Mouse (Mus musculus) forebrain, embryonic 14.5 days (tissue): Measurements from ENCODE around the gene Lama2. TPM values are rescaled to one million over a fixed set of nuclear protein-coding genes. Genes with fewer than 3 reads are reported as not detected.

Source experiments
- ATAC-seq: fragments of 200-750 bp; cut with Nextera tagmentation; 2 replicates; pipeline ENCODE4 v1.8.0; 2017; ENCODE audit warnings: mild to moderate bottlenecking, moderate library complexity
- DNase-seq: peaks from one replicate; pipeline ENCODE4 v3.0.0-alpha.2; 2015; ENCODE audit warnings: low spot score
- H3K27ac ChIP-seq: fragments of 300-500 bp; sonication (generic); 2 replicates; pipeline ENCODE4 v1.5.1; 2014; ENCODE audit warnings: low read depth, mild to moderate bottlenecking, control low read depth, low read length, moderate library complexity
- H3K27me3 ChIP-seq: fragments of 300-500 bp; sonication (generic); replicated peaks from 2 replicates; pipeline ENCODE4 v1.6.1; 2014; ENCODE audit warnings: low read length, control low read depth, mixed read lengths; ENCODE audit not compliant: control insufficient read depth, insufficient read depth
- H3K36me3 ChIP-seq: fragments of 300-500 bp; sonication (generic); 2 replicates; pipeline ENCODE4 v1.6.1; 2014; ENCODE audit warnings: low read length, control low read depth; ENCODE audit not compliant: control insufficient read depth, insufficient read depth
- H3K4me1 ChIP-seq: fragments of 300-500 bp; sonication (generic); 2 replicates; pipeline ENCODE4 v1.6.1; 2014; ENCODE audit warnings: antibody characterized with exemption, low read length, control low read depth; ENCODE audit not compliant: control insufficient read depth, insufficient read depth
- H3K4me2 ChIP-seq: fragments of 300-500 bp; sonication (generic); 2 replicates; pipeline ENCODE4 v1.6.1; 2014; ENCODE audit warnings: mild to moderate bottlenecking, control low read depth, low read length
- H3K4me3 ChIP-seq: fragments of 300-500 bp; sonication (generic); 2 replicates; pipeline ENCODE4 v1.5.1; 2014; ENCODE audit warnings: low read depth, low read length, control low read depth
- H3K9ac ChIP-seq: fragments of 300-500 bp; sonication (generic); 2 replicates; pipeline ENCODE4 v1.6.1; 2014; ENCODE audit warnings: mild to moderate bottlenecking, low read length, control low read depth, moderate library complexity
- H3K9me3 ChIP-seq: fragments of 300-500 bp; sonication (generic); replicated peaks from 2 replicates; pipeline ENCODE4 v1.6.1; 2016; ENCODE audit warnings: low read length, control low read depth, mixed read lengths; ENCODE audit not compliant: control insufficient read depth
- WGBS: fragments of 180-500 bp; shearing (Covaris S2); extraction: QIAGEN DNeasy Blood & Tissue Kit; methylation state at CpG from one replicate; pipeline ENCODE4 v1.1.7; 2014; 5-methylcytosine and 5-hydroxymethylcytosine counted together
- polyA plus RNA-seq: library from polyadenylated mRNA; unstranded; fragments of >200 nt; fragmentation: Nextera tagmentation; extraction: Ambion mirVana; gene quantifications from 2 replicates; pipeline ENCODE4 v1.2.1, GENCODE M21; 2014

Gene Lama2
- polyA plus RNA-seq, 1 experiment from 2014 or later = 4.1 TPM

DNA sequence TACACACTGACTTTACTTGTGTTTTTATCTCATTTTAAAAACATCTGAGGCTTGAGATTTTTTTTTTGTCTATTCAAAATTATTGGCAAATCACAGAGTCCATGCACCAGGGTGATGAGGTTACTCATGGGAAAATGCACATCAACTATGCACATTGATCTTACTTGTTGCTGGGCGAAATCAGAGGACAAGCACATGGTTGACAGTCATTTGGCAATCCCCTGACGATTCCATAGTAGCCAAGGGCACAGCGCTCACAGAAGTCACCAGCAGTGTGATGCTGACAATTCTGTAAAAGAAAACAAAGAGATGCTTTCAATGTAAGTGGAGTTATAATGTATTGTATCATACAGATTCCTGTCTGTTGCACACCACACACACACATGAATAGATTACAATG lies 454.8 kb downstream of the Lama2 start:
- no peak overlapping the region for H3K9ac ChIP-seq
- H3K27me3 ChIP-seq = no peaks in the 10 kb centered on the region
- ATAC-seq (no peak), DNase-seq (no peak)
- no peaks in the 10 kb centered on the region for H3K4me1 ChIP-seq
- no peak overlapping the region for H3K27ac ChIP-seq
- H3K9me3 ChIP-seq = no peaks in the 10 kb centered on the region
- no peak overlapping the region for H3K4me2 ChIP-seq
- WGBS = 82% methylated on average over 3 of the region's 3 CpGs
- H3K36me3 ChIP-seq = no peaks in the 10 kb centered on the region
- no peak overlapping the region for H3K4me3 ChIP-seq

DNA sequence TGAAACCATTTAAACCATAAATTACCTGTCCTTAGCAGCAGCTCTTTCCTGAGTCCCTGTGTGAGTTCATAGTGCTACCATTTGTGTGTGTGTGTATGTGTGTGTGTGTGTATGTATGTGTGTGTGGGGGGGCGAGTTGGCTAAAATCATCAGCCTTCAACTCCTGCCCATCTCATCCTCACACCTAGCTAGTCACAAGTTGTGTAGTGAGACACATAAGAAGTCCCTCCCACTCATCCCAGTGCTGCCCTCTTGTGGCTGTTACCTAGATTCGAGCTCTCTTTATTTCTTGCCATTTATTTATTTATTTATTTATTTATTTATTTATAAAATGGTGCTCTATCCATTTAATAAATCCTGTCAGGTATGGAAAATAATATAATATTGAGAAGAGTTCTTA lies 457.2 kb downstream of the Lama2 start:
- no peak overlapping the region for H3K27ac ChIP-seq
- WGBS = 77% methylated on average over 2 of the region's 2 CpGs
- H3K4me2 ChIP-seq = no peak overlapping the region
- ATAC-seq (no peak), DNase-seq (no peak)
- no peaks in the 10 kb centered on the region for H3K36me3 ChIP-seq
- no peak overlapping the region for H3K9ac ChIP-seq
- no peaks in the 10 kb centered on the region for H3K27me3 ChIP-seq
- no peaks in the 10 kb centered on the region for H3K9me3 ChIP-seq
- H3K4me3 ChIP-seq = no peak overlapping the region
- H3K4me1 ChIP-seq = no peaks in the 10 kb centered on the region

DNA sequence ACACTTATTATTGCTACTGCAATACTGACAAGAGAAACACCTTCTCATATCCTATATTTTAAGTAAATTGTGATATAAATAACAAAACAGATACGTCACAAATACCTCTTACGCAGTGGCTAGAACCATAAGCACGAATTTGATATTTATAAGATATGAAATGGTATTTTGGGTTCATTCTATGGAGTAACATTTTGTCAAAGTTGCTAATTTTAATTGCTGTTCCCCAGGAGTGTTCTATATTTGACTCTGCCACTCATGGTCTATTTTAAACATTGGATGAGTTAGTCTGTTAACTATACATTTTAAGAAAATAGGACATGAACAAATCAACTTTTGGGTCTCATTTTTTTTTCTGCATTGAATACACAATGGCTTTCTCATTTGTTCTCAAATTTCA lies 469.3 kb downstream of the Lama2 start:
- DNase-seq (no peak), ATAC-seq (no peak)
- no peak overlapping the region for H3K4me3 ChIP-seq
- H3K4me2 ChIP-seq = no peak overlapping the region
- H3K9ac ChIP-seq = no peak overlapping the region
- no peaks in the 10 kb centered on the region for H3K36me3 ChIP-seq
- no peak overlapping the region for H3K27ac ChIP-seq
- H3K27me3 ChIP-seq = no peaks in the 10 kb centered on the region
- WGBS = 89% methylated on average over 3 of the region's 3 CpGs
- no peaks in the 10 kb centered on the region for H3K4me1 ChIP-seq
- H3K9me3 ChIP-seq = no peaks in the 10 kb centered on the region

DNA sequence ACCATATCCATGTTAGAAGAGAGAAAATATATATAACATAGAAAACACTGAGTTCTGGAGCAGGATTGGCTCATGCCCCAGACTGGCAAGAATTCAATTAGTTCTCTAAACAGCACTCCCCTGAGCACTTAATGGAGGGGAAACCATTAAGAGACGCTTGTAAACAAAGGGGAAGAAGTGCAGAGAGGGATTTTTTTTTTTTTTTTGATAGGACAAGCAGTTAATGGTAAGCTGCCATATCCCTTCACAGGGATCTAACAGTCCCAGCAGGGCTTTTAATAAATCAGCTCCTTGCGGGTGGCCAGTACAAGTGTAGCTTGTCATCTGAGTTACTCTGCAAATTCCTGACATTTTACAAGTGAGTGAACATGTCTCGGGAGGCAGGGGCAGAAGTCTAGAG lies 479.1 kb downstream of the Lama2 start:
- no peaks in the 10 kb centered on the region for H3K9me3 ChIP-seq
- WGBS = 8% methylated on average over 3 of the region's 3 CpGs
- no peak overlapping the region for H3K4me2 ChIP-seq
- no peak overlapping the region for H3K4me3 ChIP-seq
- ATAC-seq (no peak), DNase-seq (peak; percentile 26)
- H3K4me1 ChIP-seq = no peaks in the 10 kb centered on the region
- H3K36me3 ChIP-seq = no peaks in the 10 kb centered on the region
- H3K27ac ChIP-seq = no peak overlapping the region
- no peaks in the 10 kb centered on the region for H3K27me3 ChIP-seq
- H3K9ac ChIP-seq = no peak overlapping the region

DNA sequence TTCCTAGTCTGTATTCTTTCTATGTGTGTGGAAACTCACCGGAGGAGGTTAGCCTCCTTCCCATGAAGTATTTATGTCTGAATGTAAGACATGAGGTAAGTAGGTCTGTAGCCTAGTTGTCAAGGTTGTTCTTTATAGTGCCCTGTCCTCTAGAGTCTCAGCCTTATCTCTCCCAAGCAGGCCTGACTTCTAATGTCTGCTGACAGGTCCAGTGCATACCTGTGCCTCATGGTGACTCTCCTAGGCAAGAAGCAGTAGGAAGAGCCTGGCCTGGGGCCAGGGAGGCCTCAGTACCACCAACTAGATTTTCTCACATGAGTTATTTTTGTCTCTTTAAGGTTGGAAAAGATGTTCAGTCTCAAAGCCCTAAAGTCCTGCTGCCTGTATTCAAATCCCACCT lies 483.8 kb downstream of the Lama2 start:
- Histone ChIP-seq H3K27me3 (no peaks in the 10 kb centered on the region), H3K4me2 (no peak overlapping the region), H3K9ac (no peak overlapping the region), H3K4me3 (no peak overlapping the region), H3K36me3 (no peaks in the 10 kb centered on the region), H3K27ac (no peak overlapping the region), H3K9me3 (no peaks in the 10 kb centered on the region), H3K4me1 (peaks cover 4% of the 10 kb centered on the region; the same call in 1 of the 2 replicates)
- 97% methylated on average over 1 of the region's 1 CpGs for WGBS
- DNase-seq (no peak), ATAC-seq (no peak)

DNA sequence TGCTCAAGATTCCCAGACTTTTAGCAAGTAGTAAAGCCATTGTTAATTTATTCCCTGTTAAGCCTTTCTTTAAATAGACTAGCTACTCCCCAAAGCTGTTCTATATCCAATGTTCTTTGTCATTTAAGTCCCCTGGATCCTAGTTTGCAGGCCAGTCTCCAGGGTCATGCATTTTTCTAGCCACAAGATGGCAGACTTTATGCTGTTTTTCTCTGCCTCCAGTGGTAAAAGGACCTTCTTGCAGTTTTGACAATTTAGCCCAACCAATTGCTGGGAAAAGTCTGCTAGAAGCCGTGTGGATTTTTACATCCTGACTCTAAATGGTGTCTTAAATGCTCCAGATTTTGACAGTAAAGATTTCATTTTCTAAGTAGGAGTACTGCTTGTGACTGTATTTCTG lies 486.4 kb downstream of the Lama2 start:
- Histone ChIP-seq H3K36me3 (no peaks in the 10 kb centered on the region), H3K9ac (no peak overlapping the region), H3K9me3 (no peaks in the 10 kb centered on the region), H3K4me2 (no peak overlapping the region), H3K4me1 (peaks cover 4% of the 10 kb centered on the region; the same call in 1 of the 2 replicates), H3K27ac (no peak overlapping the region), H3K4me3 (no peak overlapping the region), H3K27me3 (no peaks in the 10 kb centered on the region)
- ATAC-seq = peak; percentile 91
- WGBS = 5% methylated on average over 1 of the region's 1 CpGs
- peak; percentile 89 for DNase-seq

DNA sequence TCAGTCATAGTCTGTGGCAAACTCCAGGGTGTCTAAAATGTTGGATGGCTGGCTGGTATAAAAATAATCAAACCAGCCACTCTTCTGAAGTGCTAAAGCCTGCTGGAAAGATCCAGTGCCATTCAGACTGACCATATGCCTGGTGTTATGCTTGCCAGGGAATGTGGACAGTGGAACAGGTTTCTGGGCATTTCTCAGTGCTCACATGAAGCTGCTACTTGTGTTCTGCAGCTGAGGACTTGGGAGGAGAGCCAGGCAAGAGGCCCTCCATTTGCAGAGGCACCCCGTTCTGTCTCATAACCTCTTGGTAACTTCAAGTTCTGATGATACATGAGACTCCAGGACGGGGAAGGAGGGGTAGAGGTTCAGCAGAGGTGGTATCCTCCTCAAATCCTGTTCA lies 492.1 kb downstream of the Lama2 start:
- ATAC-seq (no peak; the same call in 1 of the 2 replicates), DNase-seq (peak; percentile 22)
- no peaks in the 10 kb centered on the region for H3K36me3 ChIP-seq
- no peak overlapping the region for H3K4me2 ChIP-seq
- no peaks in the 10 kb centered on the region for H3K27me3 ChIP-seq
- no peaks in the 10 kb centered on the region for H3K4me1 ChIP-seq
- 88% methylated on average over 2 of the region's 2 CpGs for WGBS
- no peak overlapping the region for H3K27ac ChIP-seq
- no peak overlapping the region for H3K9ac ChIP-seq
- H3K4me3 ChIP-seq = no peak overlapping the region
- no peaks in the 10 kb centered on the region for H3K9me3 ChIP-seq

DNA sequence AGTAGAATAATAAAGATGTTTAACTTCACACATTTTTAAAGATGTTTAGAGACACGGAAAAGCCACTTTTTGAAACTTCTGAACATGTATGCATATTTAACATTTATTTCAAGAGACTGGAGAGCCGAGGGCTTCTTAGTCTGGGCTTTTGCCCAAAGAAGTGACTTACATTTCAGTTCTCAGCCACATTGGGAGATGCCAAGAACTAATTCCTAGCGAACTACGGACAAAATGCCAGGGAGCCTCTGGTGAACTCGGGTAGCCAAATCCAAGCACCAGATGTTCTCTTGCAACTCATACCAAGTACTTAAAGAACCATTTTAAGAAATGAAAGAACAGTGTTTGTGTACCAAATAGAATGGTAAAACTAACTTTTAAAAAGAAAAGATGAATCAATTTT lies 495.8 kb downstream of the Lama2 start:
- ATAC-seq = no peak
- no peaks in the 10 kb centered on the region for H3K4me1 ChIP-seq

DNA sequence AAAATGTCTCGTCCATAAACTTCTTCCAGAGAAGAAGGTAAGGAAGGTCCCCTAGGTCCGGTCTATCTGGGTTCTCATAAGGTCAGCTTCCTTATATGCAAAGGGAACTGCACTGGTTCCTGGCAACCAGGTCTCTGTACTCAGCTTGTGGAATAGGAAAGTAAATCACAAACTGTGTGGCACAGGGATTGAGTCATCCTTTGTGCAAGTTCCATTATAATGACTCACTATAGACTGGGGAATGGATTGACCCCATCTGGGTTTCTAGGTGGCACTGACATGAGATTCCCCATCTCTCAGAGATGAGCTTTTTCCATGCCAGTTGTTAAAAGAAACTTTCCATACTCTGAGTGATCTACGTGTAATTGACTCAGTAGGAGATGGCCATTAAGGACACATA lies 501.7 kb downstream of the Lama2 start:
- no peak overlapping the region for H3K9ac ChIP-seq
- H3K4me2 ChIP-seq = no peak overlapping the region
- H3K27me3 ChIP-seq = no peaks in the 10 kb centered on the region
- 89% methylated on average over 3 of the region's 3 CpGs for WGBS
- no peaks in the 10 kb centered on the region for H3K9me3 ChIP-seq
- H3K4me1 ChIP-seq = no peaks in the 10 kb centered on the region
- no peak overlapping the region for H3K27ac ChIP-seq
- no peak for DNase-seq
- no peak for ATAC-seq
- no peak overlapping the region for H3K4me3 ChIP-seq
- H3K36me3 ChIP-seq = no peaks in the 10 kb centered on the region

More for the DNA sequence above, 495.8 kb downstream of the Lama2 start:
- Histone ChIP-seq H3K27me3 (no peaks in the 10 kb centered on the region), H3K9ac (no peak overlapping the region), H3K9me3 (no peaks in the 10 kb centered on the region), H3K36me3 (no peaks in the 10 kb centered on the region), H3K4me2 (no peak overlapping the region), H3K4me3 (no peak overlapping the region), H3K27ac (no peak overlapping the region)
- DNase-seq = peak; percentile 14
- WGBS = 77% methylated on average over 5 of the region's 5 CpGs
